Mouse (Mus musculus) testis, postnatal 10 days (tissue): ENCODE measurements around the gene Gxylt1.
"Not testable (repeated sequence)": the region's sequence is repeated elsewhere in the genome, so short reads cannot be mapped to it uniquely, and the experiment has no call there.

ENCODE experiments used
- DNase-seq: peaks from one replicate; pipeline ENCODE4 v3.0.0; 2021; ENCODE audit warnings: low spot score

Gene Gxylt1

DNA sequence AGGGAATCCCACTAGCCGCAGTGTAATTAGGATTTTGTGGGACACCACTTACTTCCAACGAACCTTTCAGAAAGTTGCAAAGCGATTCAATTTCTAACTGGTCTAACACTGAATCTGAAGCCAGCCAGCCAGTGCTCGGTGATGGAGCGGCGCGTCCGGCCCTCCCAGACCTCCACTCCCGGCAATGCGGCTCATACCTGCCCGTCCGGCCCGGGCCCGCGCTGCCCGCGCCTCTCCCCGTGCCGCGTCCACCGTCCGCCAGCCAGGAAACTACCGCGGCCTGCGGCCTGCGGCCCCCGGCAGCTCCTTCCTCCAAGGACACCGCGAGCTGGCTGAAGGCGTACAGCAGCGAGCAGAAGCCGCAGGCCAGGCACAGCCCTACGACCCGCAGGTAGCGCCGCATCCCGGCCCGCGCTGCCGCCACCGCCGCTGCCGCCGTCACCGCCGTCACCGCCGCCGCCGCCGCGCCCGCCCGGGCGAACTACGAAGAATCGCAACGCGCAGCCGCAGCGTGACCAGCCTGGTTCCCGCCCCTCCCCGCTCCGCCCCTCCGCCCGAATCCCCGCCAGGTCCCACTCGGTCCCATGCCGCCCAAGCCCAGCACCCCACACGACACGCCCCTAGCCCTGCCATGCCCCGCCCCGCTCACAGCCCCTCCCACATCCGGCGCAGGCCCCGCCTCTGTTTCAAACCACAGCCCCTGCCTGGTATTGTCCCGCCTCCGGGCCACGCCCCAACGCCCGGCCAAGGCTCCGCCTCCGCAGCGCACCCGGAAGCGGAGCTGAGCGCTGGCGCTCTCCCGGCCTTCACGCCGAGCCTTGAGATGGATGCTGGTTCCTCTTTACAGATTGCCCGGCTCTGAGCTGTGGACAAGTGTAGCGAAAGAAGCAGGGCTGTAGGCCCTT lies at the start of gene Gxylt1:
Gene Gxylt1 (minus strand): TSS at position 501 of the 905 bp plus-strand sequence.
- DNase-seq = peak; percentile 100

GRCm38 (mm10) chr15:93318781-93319180 lies 43.8 kb upstream of the Gxylt1 start:
- DNase-seq = no peak

GRCm38 (mm10) chr15:93310304-93310703 lies 35.3 kb upstream of the Gxylt1 start:
- DNase-seq = not testable (repeated sequence)

DNA sequence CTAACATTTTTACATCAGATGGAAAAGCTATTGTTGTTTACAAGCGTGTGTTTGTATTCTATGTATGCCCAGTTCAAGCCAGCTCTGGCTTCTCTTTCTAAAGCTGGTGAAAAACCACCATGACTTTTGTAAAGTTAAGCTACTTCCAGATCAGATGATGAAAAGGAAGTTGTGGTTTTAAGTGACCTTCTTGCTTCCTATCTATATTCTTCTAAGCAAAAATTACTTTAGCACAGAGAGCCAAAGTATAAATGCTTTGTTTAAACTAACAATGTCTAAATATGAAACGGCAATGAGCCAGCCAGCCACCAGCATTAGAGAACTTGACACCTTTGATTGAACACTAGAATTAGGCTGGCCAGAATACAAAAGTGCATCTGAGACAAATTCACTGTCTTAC lies 23.2 kb upstream of the Gxylt1 start:
- DNase-seq = no peak

GRCm38 (mm10) chr15:93294483-93294882 lies 19.5 kb upstream of the Gxylt1 start:
- no peak for DNase-seq

DNA sequence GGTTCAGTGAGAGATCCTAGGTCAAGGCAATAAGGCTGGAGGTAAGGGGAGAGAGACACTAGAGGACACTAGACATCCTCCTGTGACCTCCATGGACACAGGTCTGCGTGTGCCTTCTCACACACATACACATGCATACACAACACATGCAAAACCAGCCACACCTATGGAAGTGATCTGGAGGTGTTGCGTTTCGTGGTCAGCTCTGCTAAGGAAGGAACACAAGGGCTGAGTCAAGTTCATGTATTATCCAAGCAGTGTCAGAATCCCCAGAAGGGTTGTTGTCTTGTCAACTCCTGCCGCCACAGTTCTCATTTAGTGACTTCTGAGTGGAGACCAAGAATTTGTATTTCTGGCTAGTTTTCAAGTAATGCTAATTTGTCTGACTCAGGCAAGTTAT lies 13.3 kb upstream of the Gxylt1 start:
- no peak for DNase-seq

DNA sequence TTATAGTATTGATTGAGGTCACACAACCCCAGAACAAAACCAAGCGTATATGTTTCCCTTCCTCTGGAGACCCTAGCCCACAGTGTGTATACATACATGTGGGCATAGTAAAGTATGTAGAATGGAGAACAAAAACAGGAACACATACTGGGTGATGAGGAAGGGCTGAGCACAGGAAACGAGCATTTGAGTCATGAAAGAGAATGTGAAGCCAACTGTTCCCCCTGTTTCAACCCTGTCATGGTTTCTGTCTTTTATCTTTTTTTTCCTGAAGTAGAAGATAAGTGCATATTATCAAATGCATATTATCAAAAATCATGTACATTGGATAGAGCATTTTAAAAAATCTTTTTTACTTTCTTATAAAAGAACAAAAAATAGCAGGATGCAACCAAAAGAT lies 12.6 kb upstream of the Gxylt1 start:
- DNase-seq = no peak

GRCm38 (mm10) chr15:93285244-93285643 lies 10.3 kb upstream of the Gxylt1 start:
- DNase-seq = no peak

DNA sequence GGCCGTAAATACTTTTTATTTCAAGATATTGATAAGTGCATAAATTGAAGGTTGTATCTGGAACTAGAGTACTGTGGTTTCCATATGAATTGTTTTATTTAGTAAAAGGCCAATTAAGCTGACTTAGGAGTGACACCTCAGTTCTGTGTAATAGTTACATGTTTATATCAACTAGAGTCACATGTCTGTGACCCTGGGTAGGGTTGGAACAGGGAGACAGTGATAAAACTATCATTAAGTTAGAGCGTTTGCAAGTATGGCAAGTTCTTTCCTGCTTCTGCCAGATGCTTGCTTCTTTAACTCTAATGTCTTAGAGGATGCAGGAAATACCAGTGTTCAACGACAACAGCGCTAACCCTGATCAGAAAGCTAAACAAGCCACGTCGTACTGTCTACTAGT lies 9.3 kb upstream of the Gxylt1 start:
- DNase-seq = no peak

DNA sequence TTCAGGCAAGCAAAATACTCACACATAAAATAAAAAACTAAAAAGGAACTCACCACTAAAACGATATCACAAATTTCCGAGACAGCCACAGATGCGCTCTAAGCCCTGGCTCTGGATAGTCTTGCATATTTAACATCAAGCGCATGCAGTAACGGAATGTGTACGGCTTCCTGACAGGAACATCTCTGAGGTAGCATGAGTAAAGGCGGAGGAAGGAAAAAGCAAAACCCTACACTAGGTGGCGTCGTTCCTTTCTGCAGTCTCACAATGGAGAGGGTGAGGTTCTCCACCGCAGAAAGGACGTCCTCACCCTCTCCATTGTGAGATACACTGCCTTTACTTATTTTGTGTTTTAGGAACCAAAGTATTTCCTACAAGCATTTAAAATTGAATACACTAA lies 8.4 kb upstream of the Gxylt1 start:
- peak; percentile 68 for DNase-seq

DNA sequence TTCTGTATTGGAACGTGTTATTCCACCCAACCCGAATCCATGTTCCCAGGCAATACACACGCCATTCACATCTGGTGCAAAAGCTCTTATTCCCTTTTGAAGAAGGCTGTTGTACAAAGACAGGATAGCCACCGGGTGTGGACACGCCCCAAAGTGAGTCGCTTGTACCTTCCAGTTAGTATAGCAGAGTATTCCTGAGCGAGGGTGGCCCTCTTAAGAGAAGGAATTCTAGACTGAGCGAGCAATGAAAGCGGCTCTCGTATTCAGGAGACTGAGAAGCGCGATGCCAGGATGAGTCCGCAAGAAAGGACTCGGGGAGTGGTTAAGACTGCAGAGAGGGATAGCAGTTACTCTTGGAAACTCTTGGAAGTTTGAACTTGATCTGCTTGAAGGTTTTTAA lies 1.3 kb upstream of the Gxylt1 start:
- no peak for DNase-seq

DNA sequence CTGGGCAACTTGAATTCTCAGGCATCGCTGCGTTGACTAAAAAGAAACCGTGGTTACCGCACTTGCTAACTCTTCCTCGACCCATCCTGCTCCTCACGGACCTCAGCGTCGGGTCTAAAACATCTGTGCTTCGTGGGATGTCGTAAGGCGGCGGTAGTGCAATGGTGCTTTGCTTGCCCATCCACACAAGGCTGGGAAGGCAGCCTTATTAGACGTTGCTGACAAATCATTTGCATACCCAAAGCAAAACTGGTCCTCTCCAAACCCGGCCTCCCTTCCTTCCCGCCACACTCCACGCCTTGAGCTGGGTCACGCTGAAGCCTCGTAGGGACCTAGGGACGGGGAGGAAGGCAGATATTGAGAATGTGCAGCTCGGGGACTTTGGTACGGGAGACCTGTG lies 644 bp upstream of the Gxylt1 start:
- no peak for DNase-seq

DNA sequence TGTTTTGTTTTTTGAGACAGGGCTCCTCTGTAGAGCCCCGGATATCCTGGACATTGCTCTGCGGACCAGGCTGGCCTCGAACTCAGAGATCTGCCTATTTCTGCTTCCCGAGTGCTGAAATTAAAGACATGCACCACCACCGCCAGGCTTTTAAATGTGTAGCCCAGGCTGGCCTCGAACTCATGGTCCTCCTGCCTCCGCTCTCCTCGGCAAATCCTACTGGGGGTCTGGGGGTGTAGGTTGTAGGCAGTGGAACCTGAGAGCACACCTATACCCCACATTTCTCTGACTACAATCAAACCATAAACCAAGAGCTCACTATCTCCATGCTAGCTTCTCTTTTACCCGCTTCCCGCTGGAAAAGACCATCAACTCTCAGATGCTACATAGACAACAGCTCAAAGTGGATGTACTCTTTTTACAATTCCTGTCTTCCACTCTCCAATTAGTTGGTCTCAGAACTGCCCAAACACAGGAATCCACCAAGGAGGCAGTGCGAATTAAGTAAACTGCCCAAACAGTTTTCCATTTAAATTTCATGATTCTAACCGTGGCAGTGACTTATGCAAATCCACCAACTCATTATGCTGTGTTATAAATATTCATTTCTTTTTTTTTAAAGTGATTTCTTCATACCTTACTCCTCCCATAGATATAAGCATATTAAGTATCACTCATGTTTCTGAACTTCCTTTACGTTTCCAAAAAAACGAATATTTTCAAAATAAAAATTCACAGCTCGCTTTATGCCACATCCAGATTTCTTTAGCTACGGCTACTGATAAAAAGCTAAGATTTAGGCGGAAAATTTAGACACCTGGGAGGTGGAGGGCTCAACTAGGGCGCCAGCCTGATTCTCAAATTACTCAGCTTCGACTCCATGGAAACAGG lies 946 bp downstream of the Gxylt1 start:
- no peak for DNase-seq

- no peak for DNase-seq
Measured at GRCm38 (mm10) chr15:93272948-93273347, 2.0 kb downstream of the Gxylt1 start.

GRCm38 (mm10) chr15:93270289-93270855 lies 4.6 kb downstream of the Gxylt1 start:
- DNase-seq = no peak

DNA sequence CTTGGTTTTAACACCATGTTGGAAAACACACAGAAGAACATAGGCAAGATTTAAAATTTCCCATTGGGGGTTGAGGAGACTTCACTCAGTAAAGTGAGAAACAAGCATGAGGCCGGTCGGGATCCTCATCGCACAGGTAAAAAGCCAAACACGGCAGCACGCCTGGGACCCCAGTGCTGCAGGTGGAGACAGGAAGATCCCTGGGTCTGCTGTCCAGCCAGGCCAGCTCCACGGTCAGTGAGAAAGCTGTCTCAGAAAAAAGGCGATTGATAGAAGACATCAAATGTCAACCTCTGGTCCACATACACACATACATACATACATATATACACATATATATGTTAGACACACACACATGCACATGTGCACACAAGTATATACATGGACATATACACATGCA lies 5.4 kb downstream of the Gxylt1 start:
- DNase-seq = no peak

DNA sequence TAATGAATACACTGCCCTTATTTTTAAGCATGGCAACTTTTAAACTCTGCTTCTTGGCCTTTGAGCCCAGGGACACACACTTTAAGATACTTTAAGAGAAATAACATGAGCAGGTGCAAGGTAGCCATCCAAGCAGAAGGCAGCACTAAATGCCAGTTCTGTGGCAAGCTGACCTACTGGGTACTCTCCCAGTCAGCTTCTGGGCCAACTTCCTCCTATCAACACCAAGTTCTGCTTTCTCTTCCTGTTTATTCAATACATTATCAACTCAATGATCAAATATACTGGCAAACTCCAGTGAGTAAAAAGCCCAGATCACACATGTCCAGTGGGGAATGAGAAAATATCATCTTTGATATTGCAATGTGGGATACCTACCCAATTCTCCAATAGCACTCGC lies 7.0 kb downstream of the Gxylt1 start:
- DNase-seq = no peak

- no peak for DNase-seq
Measured at GRCm38 (mm10) chr15:93267479-93267878, 7.5 kb downstream of the Gxylt1 start.

- no peak for DNase-seq
Measured at GRCm38 (mm10) chr15:93266361-93266760, 8.6 kb downstream of the Gxylt1 start.

- peak; percentile 67 for DNase-seq
Measured at GRCm38 (mm10) chr15:93265728-93266127, 9.3 kb downstream of the Gxylt1 start.

DNA sequence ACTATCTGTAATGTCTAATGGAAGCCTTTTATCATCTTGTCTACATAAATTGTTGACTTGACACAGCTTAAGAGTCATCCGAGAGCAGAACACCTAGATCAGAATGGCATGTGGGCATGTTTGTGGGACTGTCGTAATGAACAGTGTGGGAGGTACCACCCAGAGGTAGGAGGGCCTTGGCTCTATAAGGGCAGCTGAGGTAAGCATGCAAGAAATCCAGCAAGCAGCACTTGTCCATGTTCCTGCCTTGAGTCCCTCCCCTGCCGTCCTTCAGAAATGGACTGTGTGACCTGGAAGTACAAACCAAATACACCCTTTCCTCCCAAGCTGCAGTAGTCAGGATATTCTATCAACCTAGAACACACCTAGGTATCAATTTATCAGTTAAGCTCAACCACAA lies 9.7 kb downstream of the Gxylt1 start:
- DNase-seq = no peak

- DNase-seq = no peak
Measured at GRCm38 (mm10) chr15:93264221-93264620, 10.8 kb downstream of the Gxylt1 start.

GRCm38 (mm10) chr15:93263566-93263965 lies 11.4 kb downstream of the Gxylt1 start:
- DNase-seq = no peak
